Mouse (Mus musculus) CH12.LX (cell line): ENCODE results near the gene Map1b. TPM values are rescaled to one million over a fixed set of nuclear protein-coding genes. Genes with fewer than 3 reads are reported as not detected.

Experiments
- DNase-seq: peaks from one replicate; pipeline ENCODE4 v3.0.0-alpha.2; 2013; ENCODE audit errors: extremely low read depth
- H3K27ac ChIP-seq: 2 replicates; pipeline ENCODE4 v1.5.1; 2012; ENCODE audit warnings: low read depth, mild to moderate bottlenecking, control low read depth, moderate library complexity; ENCODE audit not compliant: insufficient read depth
- H3K27me3 ChIP-seq: replicated peaks from 2 replicates; pipeline ENCODE3; 2012; ENCODE audit warnings: inconsistent platforms
- H3K36me3 ChIP-seq, 2 experiments: replicated peaks in 1 of 2; 2 replicates each; pipeline versions ENCODE3 to v1.6.1; 2012; ENCODE audit warnings: inconsistent platforms in 1 of 2, low read length in 1 of 2, mild to moderate bottlenecking in 1 of 2, mixed read lengths in 1 of 2, moderate library complexity in 1 of 2; ENCODE audit not compliant: control insufficient read depth in 1 of 2, insufficient read depth in 1 of 2
- H3K4me1 ChIP-seq, 2 experiments: 2 replicates each; pipeline ENCODE4 v1.6.1; 2012; ENCODE audit warnings: inconsistent platforms in 1 of 2, moderate library complexity in 1 of 2; ENCODE audit not compliant: insufficient read depth in 2 of 2, control insufficient read depth in 1 of 2
- H3K4me2 ChIP-seq: 2 replicates; pipeline ENCODE4 v1.6.1; 2012; ENCODE audit warnings: low read depth, mild to moderate bottlenecking, control low read depth; ENCODE audit not compliant: poor library complexity, insufficient read depth, severe bottlenecking
- H3K4me3 ChIP-seq, 3 experiments: fragments of 150-350 bp in 1 of 3; sonication (generic) in 1 of 3; replicated peaks in 1 of 3; 2 replicates each; pipeline versions ENCODE3 to v1.5.1; 2011 to 2012; ENCODE audit warnings: low read depth in 2 of 3, low read length in 2 of 3, mild to moderate bottlenecking in 2 of 3, moderate library complexity in 2 of 3, control low read depth in 1 of 3, improper control_type of control experiment in 1 of 3, inconsistent platforms in 1 of 3, mixed read lengths in 1 of 3; ENCODE audit not compliant: poor library complexity in 1 of 3
- H3K79me2 ChIP-seq: replicated peaks from 2 replicates; pipeline ENCODE4 v1.6.1; 2012; ENCODE audit warnings: mild to moderate bottlenecking, moderate library complexity; ENCODE audit not compliant: control insufficient read depth, poor library complexity, insufficient read depth, severe bottlenecking; ENCODE audit errors: extremely low read depth
- H3K9ac ChIP-seq: 2 replicates; pipeline ENCODE4 v1.6.1; 2012; ENCODE audit warnings: low read depth, mild to moderate bottlenecking, control low read depth, moderate library complexity; ENCODE audit not compliant: insufficient read depth
- H3K9me3 ChIP-seq: replicated peaks from 2 replicates; pipeline ENCODE3; 2012; ENCODE audit warnings: low read length, inconsistent platforms, mixed read lengths
- CHD1 ChIP-seq: IDR thresholded peaks from 2 replicates; pipeline ENCODE4 v1.6.1; 2012; ENCODE audit warnings: low read depth, low read length, improper control_type of control experiment, inconsistent platforms
- CHD2 ChIP-seq: IDR thresholded peaks from 2 replicates; pipeline ENCODE4 v1.6.1; 2011; ENCODE audit warnings: low read length, improper control_type of control experiment
- CTCF ChIP-seq, 2 experiments: IDR thresholded peaks in 1 of 2; conservative IDR thresholded peaks in 1 of 2; 2 replicates each; pipeline ENCODE4 v1.5.1; 2011 to 2012; ENCODE audit warnings: low read depth in 2 of 2, low read length in 2 of 2, improper control_type of control experiment in 1 of 2, inconsistent platforms in 1 of 2, mild to moderate bottlenecking in 1 of 2, moderate library complexity in 1 of 2
- E2F4 ChIP-seq: IDR thresholded peaks from 2 replicates; pipeline ENCODE4 v1.6.1; 2011; ENCODE audit warnings: low read depth, low read length, improper control_type of control experiment; ENCODE audit not compliant: insufficient replicate concordance
- ELF1 ChIP-seq: IDR thresholded peaks from 2 replicates; pipeline ENCODE4 v1.6.1; 2014; ENCODE audit warnings: low read depth, mild to moderate bottlenecking, inconsistent platforms, low read length, improper control_type of control experiment
- EP300 ChIP-seq: IDR thresholded peaks from 2 replicates; pipeline ENCODE4 v1.6.1; 2011; ENCODE audit warnings: low read length, improper control_type of control experiment
- ETS1 ChIP-seq: conservative IDR thresholded peaks from 2 replicates; pipeline ENCODE4 v1.6.1; 2012; ENCODE audit warnings: low read depth, mild to moderate bottlenecking, inconsistent platforms, low read length, improper control_type of control experiment, moderate library complexity
- GABPA ChIP-seq: IDR thresholded peaks from 2 replicates; pipeline ENCODE4 v1.6.1; 2012; ENCODE audit warnings: low read depth, low read length, improper control_type of control experiment, inconsistent platforms; ENCODE audit not compliant: insufficient replicate concordance
- IRF4 ChIP-seq: IDR thresholded peaks from 2 replicates; pipeline ENCODE4 v1.6.1; 2014; ENCODE audit warnings: low read depth, mild to moderate bottlenecking, inconsistent platforms, low read length, improper control_type of control experiment
- JUND ChIP-seq: conservative IDR thresholded peaks from 2 replicates; pipeline ENCODE4 v1.6.1; 2011; ENCODE audit warnings: low read depth, low read length, improper control_type of control experiment
- MAX ChIP-seq: IDR thresholded peaks from 2 replicates; pipeline ENCODE4 v1.6.1; 2011; ENCODE audit warnings: low read length, improper control_type of control experiment
- MAZ ChIP-seq: IDR thresholded peaks from 2 replicates; pipeline ENCODE4 v1.6.1; 2012; ENCODE audit warnings: low read depth, mild to moderate bottlenecking, inconsistent platforms, low read length, improper control_type of control experiment, moderate library complexity
- MEF2A ChIP-seq: IDR thresholded peaks from 2 replicates; pipeline ENCODE4 v1.6.1; 2014; ENCODE audit warnings: low read depth, mild to moderate bottlenecking, inconsistent platforms, low read length, improper control_type of control experiment, borderline replicate concordance
- MXI1 ChIP-seq: IDR thresholded peaks from 2 replicates; pipeline ENCODE4 v1.6.1; 2011; ENCODE audit warnings: mild to moderate bottlenecking, low read depth, low read length, improper control_type of control experiment
- MYC ChIP-seq: IDR thresholded peaks from 2 replicates; pipeline ENCODE4 v1.6.1; 2011; ENCODE audit warnings: low read depth, mild to moderate bottlenecking, improper control_type of control experiment, low read length
- NRF1 ChIP-seq: IDR thresholded peaks from 2 replicates; pipeline ENCODE4 v1.6.1; 2014; ENCODE audit warnings: low read depth, mild to moderate bottlenecking, inconsistent platforms, low read length, improper control_type of control experiment, moderate library complexity
- PAX5 ChIP-seq: IDR thresholded peaks from 2 replicates; pipeline ENCODE4 v1.6.1; 2012; ENCODE audit warnings: low read length, inconsistent platforms, mixed read lengths
- POLR2A ChIP-seq: IDR thresholded peaks from 2 replicates; pipeline ENCODE4 v1.6.1; 2011; ENCODE audit warnings: low read depth, mild to moderate bottlenecking, improper control_type of control experiment, low read length
- POLR2AphosphoS2 ChIP-seq: IDR thresholded peaks from 2 replicates; pipeline ENCODE4 v1.6.1; 2011; ENCODE audit warnings: low read depth, low read length, improper control_type of control experiment
- RAD21 ChIP-seq: IDR thresholded peaks from 2 replicates; pipeline ENCODE4 v1.6.1; 2011; ENCODE audit warnings: low read depth, mild to moderate bottlenecking, low read length, improper control_type of control experiment, moderate library complexity
- RCOR1 ChIP-seq: conservative IDR thresholded peaks from 2 replicates; pipeline ENCODE4 v1.6.1; 2012; ENCODE audit warnings: low read depth, mild to moderate bottlenecking, inconsistent platforms, low read length, improper control_type of control experiment
- SMC3 ChIP-seq: IDR thresholded peaks from 2 replicates; pipeline ENCODE4 v1.6.1; 2011; ENCODE audit warnings: low read depth, low read length, improper control_type of control experiment
- TCF12 ChIP-seq: IDR thresholded peaks from 2 replicates; pipeline ENCODE4 v1.6.1; 2014; ENCODE audit warnings: low read depth, mild to moderate bottlenecking, inconsistent platforms, low read length, improper control_type of control experiment
- UBTF ChIP-seq: IDR thresholded peaks from 2 replicates; pipeline ENCODE4 v1.6.1; 2012; ENCODE audit warnings: low read depth, mild to moderate bottlenecking, inconsistent platforms, low read length, improper control_type of control experiment, moderate library complexity
- USF1 ChIP-seq: IDR thresholded peaks from 2 replicates; pipeline ENCODE4 v1.6.1; 2014; ENCODE audit warnings: low read depth, mild to moderate bottlenecking, inconsistent platforms, low read length, improper control_type of control experiment
- ZKSCAN1 ChIP-seq: IDR thresholded peaks from 2 replicates; pipeline ENCODE4 v1.6.1; 2012; ENCODE audit warnings: low read depth, inconsistent platforms, low read length, improper control_type of control experiment, borderline replicate concordance
- dilution Hi-C: fragments of 300-500 bp; cut with MboI; formaldehyde crosslinking; loops from 2 replicates; pipeline ENCODE4 v1.14.3; 2020; ENCODE audit warnings: low sequenced_read_pairs; ENCODE audit not compliant: extremely low pct_unique_long_range_greater_than_20kb, extremely low pct_ligation_motif_present
- in situ Hi-C: fragments of 300-500 bp; cut with MboI; formaldehyde crosslinking; loops from 3 replicates; pipeline ENCODE4 v1.14.3; 2019; ENCODE audit warnings: low sequenced_read_pairs, low pct_ligation_motif_present, low pct_unique_long_range_greater_than_20kb, mixed read lengths
- polyA plus RNA-seq: library from polyadenylated mRNA; unstranded; fragments of >175 nt; gene quantifications from 2 replicates; pipeline ENCODE4 v1.2.1, GENCODE M21; 2012; ENCODE audit warnings: low read depth; ENCODE audit not compliant: insufficient read length
- total RNA-seq, 2 experiments: library from RNA; depleted of rRNA; stranded (reverse); fragments of 300-350 nt in 1 of 2; fragments of >200 nt in 1 of 2; gene quantifications; 2 replicates each; pipeline ENCODE4 v1.2.3; 2012 to 2014

Map1b gene
- total and polyA plus RNA-seq, 3 experiments: 0.04 to 0.08 TPM; not detected in 1

DNA sequence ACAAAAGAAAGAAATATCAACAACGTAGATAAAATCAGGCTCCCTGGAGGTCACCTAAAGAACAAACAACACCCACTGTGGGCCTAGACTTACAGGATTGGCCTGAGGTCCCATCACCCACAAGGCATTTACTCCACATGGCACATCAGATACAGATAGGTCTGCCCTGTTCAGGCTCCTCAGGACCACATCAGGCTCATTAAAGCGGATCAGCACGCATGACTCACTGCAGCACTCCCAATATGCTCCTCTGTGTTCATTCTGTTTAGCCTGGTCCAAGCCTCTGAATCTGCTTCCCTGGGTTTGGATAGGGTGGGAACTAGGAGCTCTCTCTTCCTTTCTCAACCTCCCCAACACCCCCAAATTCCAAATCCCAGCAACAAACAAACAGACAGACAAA is 63.9 kb downstream of the Map1b start:
- in situ Hi-C loops: no loop called here
- dilution Hi-C loops: no loop called here
- Histone ChIP-seq H3K27ac (no peak overlapping the region), H3K9ac (no peak overlapping the region), H3K79me2 (no peaks in the 10 kb centered on the region), H3K9me3 (peaks cover 2% of the 10 kb centered on the region), H3K4me1 (no peaks in the 10 kb centered on the region), H3K36me3 (no peaks in the 10 kb centered on the region), H3K27me3 (no peaks in the 10 kb centered on the region), H3K4me2 (no peak overlapping the region), H3K4me3 (no peak overlapping the region)
- no peak for DNase-seq
- TF ChIP-seq ELF1: no peak
- TF ChIP-seq POLR2A: no peak
- TF ChIP-seq UBTF: no peak
- TF ChIP-seq MYC: no peak
- no peak for TF ChIP-seq CHD2
- no peak for TF ChIP-seq IRF4
- TF ChIP-seq TCF12: no peak
- no peak for TF ChIP-seq MAX
- no peak for TF ChIP-seq SMC3
- TF ChIP-seq RCOR1: no peak
- TF ChIP-seq JUND: no peak
- TF ChIP-seq GABPA: no peak
- no peak for TF ChIP-seq MAZ
- TF ChIP-seq RAD21: no peak
- no peak for TF ChIP-seq MXI1
- TF ChIP-seq CHD1: no peak
- no peak for TF ChIP-seq ETS1
- TF ChIP-seq MEF2A: no peak
- no peak for TF ChIP-seq PAX5

DNA sequence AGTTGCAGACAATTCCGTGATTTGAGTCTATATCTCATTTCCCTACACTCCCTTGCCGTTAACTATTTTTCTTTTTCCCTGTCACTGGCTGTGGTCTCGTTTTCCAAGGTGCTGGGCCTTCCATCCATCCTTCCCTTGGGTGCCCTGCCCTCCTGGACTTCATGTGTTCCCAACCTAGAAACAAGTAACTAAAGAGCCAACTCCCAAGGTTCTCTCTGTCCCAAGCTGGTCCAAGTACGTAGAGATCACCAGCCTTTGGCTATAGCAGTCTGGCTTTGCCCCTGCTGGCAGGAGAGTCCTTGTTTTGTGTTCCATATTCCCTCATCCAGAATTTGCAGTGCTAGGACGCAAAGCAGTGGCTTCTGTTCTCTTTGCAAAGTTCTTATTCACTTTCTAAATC is 65.1 kb downstream of the Map1b start:
- Histone ChIP-seq H3K4me1 (no peaks in the 10 kb centered on the region), H3K9me3 (peaks cover 2% of the 10 kb centered on the region), H3K36me3 (no peaks in the 10 kb centered on the region), H3K9ac (no peak overlapping the region), H3K27me3 (peaks cover 2% of the 10 kb centered on the region), H3K27ac (no peak overlapping the region), H3K79me2 (no peaks in the 10 kb centered on the region), H3K4me3 (no peak overlapping the region), H3K4me2 (no peak overlapping the region)
- dilution Hi-C loops: no loop called here
- in situ Hi-C loops: no loop called here
- DNase-seq: no peak
- TF ChIP-seq USF1 (no peak), ETS1 (no peak), TCF12 (no peak), POLR2AphosphoS2 (no peak), CTCF (conservative IDR thresholded peaks at IDR 0.05 in 1 of 2, IDR thresholded peaks at IDR 0.05 in 1 of 2; ENCODE audit: low read depth in 2 of 2, low read length in 2 of 2) (no peak), NRF1 (no peak), EP300 (no peak), MAX (no peak), MAZ (no peak), E2F4 (no peak), ZKSCAN1 (no peak)
